Mouse (Mus musculus) testis, postnatal 14 days (tissue): ENCODE data around the gene Arhgap45.

Source experiments
- DNase-seq: peaks from one replicate; pipeline ENCODE4 v3.0.0; 2021; ENCODE audit warnings: low spot score

The Arhgap45 gene

DNA sequence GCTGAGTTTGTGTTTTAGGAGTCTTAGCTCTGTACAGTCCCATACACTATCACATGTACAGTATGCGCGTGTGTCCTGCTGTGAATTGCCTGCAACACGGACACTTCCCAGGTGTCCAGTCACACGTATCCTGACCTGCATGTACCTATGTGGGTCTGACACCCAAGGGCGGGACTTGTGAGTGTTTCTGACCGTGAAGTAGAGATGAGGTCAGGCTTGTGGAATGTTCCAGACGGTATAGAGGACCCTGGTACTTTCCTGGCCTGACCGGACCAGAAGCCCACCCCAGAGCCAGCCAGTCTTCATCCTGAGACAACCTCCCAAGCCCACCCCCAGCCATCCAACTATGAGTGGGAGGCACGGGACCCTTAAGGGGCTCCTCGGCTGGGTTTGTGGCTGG is 870 bp upstream of the Arhgap45 start:
- DNase-seq = no peak

- DNase-seq = no peak
These were observed 478 bp downstream of the Arhgap45 start for GRCm38 (mm10) chr10:80016931-80017330.

GRCm38 (mm10) chr10:80017361-80017760 is 908 bp downstream of the Arhgap45 start:
- no peak for DNase-seq

- no peak for DNase-seq
These were observed 1.3 kb downstream of the Arhgap45 start for GRCm38 (mm10) chr10:80017771-80018170.

DNA sequence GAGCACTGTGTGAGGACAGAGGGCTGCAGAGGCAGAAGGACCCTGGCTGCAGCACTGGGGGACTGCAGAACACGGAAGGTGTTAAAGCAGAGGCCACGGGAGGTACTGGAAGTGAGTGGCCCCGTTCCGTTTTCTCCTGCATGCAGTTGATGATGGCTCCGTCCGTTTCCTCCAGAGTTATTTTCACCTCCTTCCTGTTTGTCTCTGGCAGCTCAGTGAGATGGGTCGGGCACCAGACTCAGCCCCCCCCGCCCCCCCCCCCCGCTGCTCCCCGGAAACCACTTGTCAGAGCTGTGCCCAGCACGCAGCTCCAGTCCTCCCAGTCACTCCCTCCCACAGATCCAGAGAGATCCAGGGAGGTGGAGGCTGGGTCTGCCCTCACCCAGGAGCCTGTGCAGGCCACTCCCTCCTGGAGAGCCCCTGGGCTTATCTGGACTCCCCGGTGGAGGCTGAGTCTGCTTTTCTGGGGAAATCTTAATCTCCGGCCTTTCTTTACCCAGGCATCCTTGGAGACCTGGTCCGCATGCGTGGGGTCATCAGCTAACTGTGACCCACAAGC is 2.4 kb downstream of the Arhgap45 start:
- DNase-seq = no peak

DNA sequence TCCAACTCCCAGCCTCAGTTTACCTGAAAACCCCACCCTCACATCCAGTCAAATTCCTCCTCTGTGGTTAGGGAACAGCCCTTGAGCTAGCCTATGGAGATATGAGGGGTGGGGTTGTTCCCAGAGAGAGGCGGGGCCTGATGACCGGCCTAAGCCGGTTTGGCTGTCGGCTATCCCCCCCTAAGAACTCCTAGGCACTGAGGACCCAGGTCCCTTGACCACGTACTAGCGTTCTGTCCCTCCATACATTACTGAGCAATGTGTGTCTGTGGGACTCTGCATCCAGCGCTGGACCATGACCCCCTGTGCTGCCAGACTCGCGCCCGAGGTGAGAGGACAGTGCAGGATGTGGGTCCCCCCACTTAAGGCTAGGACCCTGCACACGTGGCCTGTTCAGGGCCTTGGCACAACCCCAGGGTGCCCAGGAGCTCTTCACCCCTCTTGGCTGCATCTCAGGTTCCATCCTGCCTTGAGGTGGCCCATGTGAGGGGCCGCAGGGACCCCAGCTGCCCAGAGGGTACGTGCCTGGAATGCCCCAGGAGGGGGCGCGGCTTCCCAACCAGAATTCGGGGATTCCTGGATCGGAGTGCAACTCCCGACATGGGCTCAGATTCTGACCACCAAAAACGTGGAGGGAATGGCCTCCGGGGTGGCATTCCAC is 3.1 kb downstream of the Arhgap45 start:
- no peak for DNase-seq

GRCm38 (mm10) chr10:80020191-80020590 is 3.7 kb downstream of the Arhgap45 start:
- DNase-seq = no peak

- DNase-seq = no peak
These were observed 4.3 kb downstream of the Arhgap45 start for GRCm38 (mm10) chr10:80020603-80021319.

DNA sequence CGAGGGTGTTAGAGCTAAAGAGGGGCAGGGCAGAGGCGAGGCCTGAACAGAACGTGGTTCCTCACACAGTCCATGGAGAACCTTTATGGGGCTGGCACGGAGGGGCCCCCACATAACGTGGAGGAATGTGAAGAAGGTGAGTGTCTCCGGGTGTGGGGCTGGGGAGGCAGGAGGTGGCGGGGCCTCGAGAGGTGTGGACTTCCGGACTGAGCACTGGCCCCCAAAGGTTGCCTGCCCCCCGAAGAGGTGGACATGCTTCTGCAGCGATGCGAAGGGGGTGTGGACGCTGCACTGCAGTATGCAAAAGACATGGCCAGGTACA is 4.8 kb downstream of the Arhgap45 start:
- no peak for DNase-seq

DNA sequence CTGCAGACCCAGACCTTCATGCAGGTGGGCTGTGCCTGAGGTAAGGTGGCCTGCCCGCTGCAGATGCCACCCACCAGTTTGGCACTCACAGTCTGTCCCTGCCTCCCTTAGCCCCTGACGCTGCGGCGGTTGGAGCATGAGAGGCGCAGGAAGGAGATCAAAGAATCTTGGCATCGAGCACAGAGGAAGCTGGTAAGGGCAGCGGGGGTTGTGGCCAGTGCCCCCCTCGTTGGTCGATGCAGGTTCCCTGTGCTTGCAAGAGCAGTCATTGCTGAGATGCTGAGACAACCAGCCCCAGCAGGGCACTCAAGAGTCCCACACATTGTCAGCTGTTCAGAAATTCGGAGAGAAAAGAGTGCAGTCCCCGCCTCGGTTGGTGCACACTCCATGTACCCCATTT is 5.7 kb downstream of the Arhgap45 start:
- no peak for DNase-seq

DNA sequence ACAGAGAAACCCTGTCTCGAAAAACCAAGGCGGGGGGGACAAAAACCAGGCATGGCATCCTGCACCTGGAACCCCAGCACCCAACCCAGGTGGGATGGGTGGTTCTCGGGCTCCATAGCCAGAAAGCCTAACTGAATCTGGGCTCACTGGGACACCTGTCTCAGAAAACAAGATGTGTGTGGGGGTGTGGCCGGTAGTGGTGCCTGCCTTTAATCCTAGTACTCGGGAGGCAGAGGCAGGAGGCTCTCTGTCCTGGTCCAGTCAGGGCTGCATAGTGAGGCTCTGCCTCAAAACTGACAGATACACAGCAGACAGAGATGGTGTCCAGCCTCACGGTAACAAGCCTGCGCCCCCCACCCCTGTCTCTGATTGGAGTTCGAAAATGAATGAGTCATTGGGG is 6.4 kb downstream of the Arhgap45 start:
- no peak for DNase-seq

GRCm38 (mm10) chr10:80023758-80024157 is 7.3 kb downstream of the Arhgap45 start:
- no peak for DNase-seq

- DNase-seq = no peak
These were observed 8.0 kb downstream of the Arhgap45 start for GRCm38 (mm10) chr10:80024229-80025043.

DNA sequence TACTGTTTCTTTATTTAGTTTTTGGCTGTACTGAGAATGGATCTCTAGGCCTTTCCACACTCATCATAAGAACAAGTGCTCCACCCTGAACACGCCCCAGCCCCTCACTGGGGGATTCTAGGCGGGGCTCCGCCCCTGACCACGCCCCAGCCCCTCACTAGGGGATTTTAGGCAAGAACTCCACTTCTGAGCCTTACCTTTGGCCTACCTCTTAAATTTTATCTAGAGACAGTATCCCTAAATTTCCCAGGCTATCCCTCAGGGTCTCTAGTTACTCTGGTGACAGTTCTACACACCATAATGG is 8.5 kb downstream of the Arhgap45 start:
- no peak for DNase-seq

- no peak for DNase-seq
These were observed 9.0 kb downstream of the Arhgap45 start for GRCm38 (mm10) chr10:80025463-80025862.

DNA sequence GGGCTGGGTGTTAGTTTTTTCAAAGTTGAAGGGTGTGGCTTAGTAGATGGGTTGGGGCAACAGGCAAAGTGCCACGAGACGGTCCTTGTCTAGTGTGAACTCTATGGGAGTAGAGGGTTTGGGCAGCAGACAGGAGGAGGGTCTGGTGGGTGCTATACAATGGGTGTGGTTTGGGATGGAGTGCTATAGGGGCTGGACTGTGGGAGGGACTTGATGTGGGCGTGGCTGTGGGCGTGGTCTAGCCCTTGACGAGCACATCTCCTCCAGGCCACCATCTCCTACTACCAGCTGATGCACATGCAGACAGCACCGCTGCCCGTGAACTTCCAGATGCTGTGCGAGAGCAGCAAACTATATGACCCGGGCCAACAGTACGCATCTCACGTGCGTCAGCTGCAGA is 9.4 kb downstream of the Arhgap45 start:
- no peak for DNase-seq

- no peak for DNase-seq
These were observed 11.4 kb downstream of the Arhgap45 start for GRCm38 (mm10) chr10:80027681-80028520.

GRCm38 (mm10) chr10:80028521-80028846 is 12.0 kb downstream of the Arhgap45 start:
- DNase-seq = no peak

GRCm38 (mm10) chr10:80030191-80030590 is 13.7 kb downstream of the Arhgap45 start:
- no peak for DNase-seq

DNA sequence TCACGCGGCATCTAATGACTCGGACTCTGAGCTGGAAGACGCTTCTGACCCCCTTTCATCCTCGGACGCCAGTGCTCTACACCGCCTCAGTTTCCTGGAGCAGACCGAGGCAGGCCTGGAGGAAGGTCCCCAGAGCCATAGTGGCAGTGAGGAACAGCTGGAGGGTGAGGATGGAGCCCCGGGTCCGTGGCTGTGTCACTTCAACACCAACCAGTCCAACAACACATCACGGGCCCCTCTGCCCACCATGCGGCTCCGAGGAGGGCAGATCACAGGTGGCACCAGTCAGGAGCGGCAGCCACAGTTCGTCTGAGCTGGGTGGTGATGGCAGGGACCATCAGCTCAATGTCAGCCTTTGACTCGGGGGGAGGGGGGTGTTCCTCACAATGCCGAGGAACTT is 14.3 kb downstream of the Arhgap45 start:
- DNase-seq = no peak

- DNase-seq = no peak
These were observed 16.5 kb downstream of the Arhgap45 start for GRCm38 (mm10) chr10:80032799-80033480.
